Mouse (Mus musculus) embryonic facial prominence, embryonic 14.5 days (tissue): Measurements from ENCODE around the gene Spred1. TPM values are rescaled to one million over a fixed set of nuclear protein-coding genes. Genes with fewer than 3 reads are reported as not detected.

Source experiments
- ATAC-seq: fragments of 200-750 bp; cut with Nextera tagmentation; 2 replicates; pipeline ENCODE4 v1.8.0; 2017; ENCODE audit warnings: low read depth, moderate number of reproducible peaks, moderate TSS enrichment
- DNase-seq: peaks from one replicate; pipeline ENCODE4 v3.0.0-alpha.2; 2015; ENCODE audit warnings: low spot score
- H3K27ac ChIP-seq: fragments of 300-500 bp; sonication (generic); replicated peaks from 2 replicates; pipeline ENCODE4 v1.5.1; 2014; ENCODE audit warnings: low read depth, mild to moderate bottlenecking, low read length, moderate library complexity
- H3K27me3 ChIP-seq: fragments of 300-500 bp; sonication (generic); replicated peaks from 2 replicates; pipeline ENCODE4 v1.6.1; 2014; ENCODE audit warnings: low read length; ENCODE audit not compliant: control insufficient read depth, insufficient read depth
- H3K36me3 ChIP-seq: fragments of 300-500 bp; sonication (generic); 2 replicates; pipeline ENCODE4 v1.6.1; 2014; ENCODE audit warnings: low read length, mixed read lengths; ENCODE audit not compliant: control insufficient read depth, insufficient read depth
- H3K4me1 ChIP-seq: fragments of 300-500 bp; sonication (generic); 2 replicates; pipeline ENCODE4 v1.6.1; 2014; ENCODE audit warnings: antibody characterized with exemption, low read length; ENCODE audit not compliant: control insufficient read depth, insufficient read depth
- H3K4me2 ChIP-seq: fragments of 300-500 bp; sonication (generic); 2 replicates; pipeline ENCODE4 v1.6.1; 2014; ENCODE audit warnings: low read depth, mild to moderate bottlenecking, low read length, moderate library complexity, mixed read lengths
- H3K4me3 ChIP-seq: fragments of 300-500 bp; sonication (generic); 2 replicates; pipeline ENCODE4 v1.5.1; 2014; ENCODE audit warnings: low read depth, mild to moderate bottlenecking, low read length
- H3K9ac ChIP-seq: fragments of 300-500 bp; sonication (generic); 2 replicates; pipeline ENCODE4 v1.6.1; 2014; ENCODE audit warnings: low read depth, mild to moderate bottlenecking, low read length, moderate library complexity, mixed read lengths
- H3K9me3 ChIP-seq: fragments of 300-500 bp; sonication (generic); 2 replicates; pipeline ENCODE4 v1.6.1; 2016; ENCODE audit warnings: low read length; ENCODE audit not compliant: control insufficient read depth
- WGBS: fragments of 180-500 bp; shearing (Covaris S2); extraction: QIAGEN DNeasy Blood & Tissue Kit; methylation state at CpG from one replicate; pipeline ENCODE4 v1.1.7; 2014; 5-methylcytosine and 5-hydroxymethylcytosine counted together
- polyA plus RNA-seq: library from polyadenylated mRNA; unstranded; fragments of >200 nt; fragmentation: Nextera tagmentation; extraction: Ambion mirVana; gene quantifications from 2 replicates; pipeline ENCODE4 v1.2.1, GENCODE M21; 2014

Gene Spred1
- polyA plus RNA-seq, 1 experiment from 2014 or later, result 27.5 TPM

- ATAC-seq (no peak), DNase-seq (no peak)
- Histone ChIP-seq H3K4me3 (no peak overlapping the region), H3K9me3 (no peaks in the 10 kb centered on the region), H3K36me3 (no peaks in the 10 kb centered on the region), H3K27me3 (no peaks in the 10 kb centered on the region), H3K9ac (no peak overlapping the region), H3K4me1 (peaks cover 18% of the 10 kb centered on the region), H3K4me2 (no peak overlapping the region), H3K27ac (no peak overlapping the region)
- WGBS, result 67% methylated on average over 3 of the region's 3 CpGs
Measured at GRCm38 (mm10) chr2:117204534-117204933, 83.4 kb downstream of the Spred1 start.

DNA sequence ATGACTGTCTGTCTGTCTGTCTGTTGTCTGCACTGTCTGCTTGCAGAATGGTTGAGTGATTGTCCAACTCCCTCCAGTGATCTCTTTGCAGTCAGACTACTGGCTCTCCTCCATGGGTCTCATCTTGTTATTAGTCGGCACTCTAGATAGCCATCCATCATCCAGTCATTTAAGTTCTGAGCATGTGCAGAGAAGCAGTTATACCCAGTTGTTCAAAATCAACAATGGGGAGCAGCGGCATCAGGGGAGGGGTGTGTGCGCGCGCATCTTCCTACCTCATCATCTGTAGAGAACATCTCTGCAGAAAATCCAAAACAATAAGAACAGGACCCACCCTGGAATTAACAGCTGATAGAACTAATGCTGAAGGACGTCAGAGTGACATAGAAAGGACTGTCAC is 83.9 kb downstream of the Spred1 start:
- Histone ChIP-seq H3K27me3 (no peaks in the 10 kb centered on the region), H3K9me3 (no peaks in the 10 kb centered on the region), H3K4me3 (no peak overlapping the region), H3K36me3 (no peaks in the 10 kb centered on the region), H3K4me1 (peaks cover 16% of the 10 kb centered on the region), H3K27ac (no peak overlapping the region), H3K4me2 (no peak overlapping the region), H3K9ac (no peak overlapping the region)
- no peak for DNase-seq
- 89% methylated on average over 6 of the region's 6 CpGs for WGBS
- no peak for ATAC-seq

GRCm38 (mm10) chr2:117210416-117211085 is 89.4 kb downstream of the Spred1 start:
- H3K27ac ChIP-seq, result peak overlapping the region; percentile 52; the same call in 1 of the 2 replicates
- H3K4me3 ChIP-seq, result 0 out of 2 replicates have a peak overlapping the region, but pooled peaks have one; percentile 6
- H3K4me1 ChIP-seq, result peaks cover 22% of the 10 kb centered on the region
- WGBS, result 6% methylated on average over 6 of the region's 6 CpGs
- no peak overlapping the region for H3K9ac ChIP-seq
- no peaks in the 10 kb centered on the region for H3K27me3 ChIP-seq
- no peaks in the 10 kb centered on the region for H3K9me3 ChIP-seq
- ATAC-seq (peak; percentile 98), DNase-seq (peak; percentile 94)
- H3K4me2 ChIP-seq, result peak overlapping the region; percentile 48
- no peaks in the 10 kb centered on the region for H3K36me3 ChIP-seq

GRCm38 (mm10) chr2:117216152-117216551 is 95.0 kb downstream of the Spred1 start:
- Histone ChIP-seq H3K9ac (no peak overlapping the region), H3K36me3 (no peaks in the 10 kb centered on the region), H3K4me3 (no peak overlapping the region), H3K9me3 (no peaks in the 10 kb centered on the region), H3K4me1 (peaks cover 10% of the 10 kb centered on the region; the same call in 1 of the 2 replicates), H3K4me2 (no peak overlapping the region), H3K27me3 (no peaks in the 10 kb centered on the region), H3K27ac (no peak overlapping the region)
- no peak for ATAC-seq
- DNase-seq, result no peak
- 65% methylated on average over 2 of the region's 2 CpGs for WGBS

DNA sequence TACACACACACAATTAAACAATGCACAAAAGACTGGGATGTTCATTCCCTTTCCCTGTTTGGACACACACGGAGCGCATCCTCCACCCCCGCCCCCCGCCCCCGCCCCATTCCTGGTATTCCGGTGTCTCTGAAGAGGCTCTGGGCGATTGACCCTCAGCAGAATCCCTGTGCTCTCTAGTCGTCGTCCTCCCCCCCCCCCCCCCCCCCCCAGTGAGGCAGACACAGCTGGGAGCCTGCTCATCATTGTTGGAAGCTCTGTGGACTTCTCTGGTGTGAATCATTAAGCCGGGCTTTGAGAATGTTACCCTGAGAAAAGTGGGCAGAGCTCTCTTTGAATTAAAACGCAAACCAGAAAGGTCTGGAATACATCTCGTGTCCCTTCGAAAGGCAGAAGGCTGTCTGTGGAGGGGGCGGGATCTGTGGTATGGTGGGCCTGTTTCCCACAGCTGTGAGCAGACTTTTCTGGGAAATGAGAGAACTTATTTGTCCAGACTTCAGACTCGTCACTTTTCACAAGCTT is 96.6 kb downstream of the Spred1 start:
- H3K36me3 ChIP-seq, result no peaks in the 10 kb centered on the region
- H3K4me3 ChIP-seq, result no peak overlapping the region
- no peaks in the 10 kb centered on the region; the same call in 1 of the 2 replicates for H3K27me3 ChIP-seq
- WGBS, result 12% methylated on average over 12 of the region's 15 CpGs
- peak overlapping the region; percentile 40 for H3K4me2 ChIP-seq
- H3K4me1 ChIP-seq, result peaks cover 10% of the 10 kb centered on the region; the same call in 1 of the 2 replicates
- no peaks in the 10 kb centered on the region for H3K9me3 ChIP-seq
- ATAC-seq (peak; percentile 84), DNase-seq (peak; percentile 88)
- no peak overlapping the region for H3K9ac ChIP-seq
- peak overlapping the region; percentile 81 for H3K27ac ChIP-seq

- Histone ChIP-seq H3K9me3 (no peaks in the 10 kb centered on the region), H3K4me1 (peaks cover 9% of the 10 kb centered on the region; the same call in 1 of the 2 replicates), H3K4me2 (no peak overlapping the region), H3K9ac (no peak overlapping the region), H3K27me3 (no peaks in the 10 kb centered on the region; the same call in 1 of the 2 replicates), H3K4me3 (no peak overlapping the region), H3K27ac (no peak overlapping the region), H3K36me3 (no peaks in the 10 kb centered on the region)
- ATAC-seq, result no peak
- WGBS, result 92% methylated on average over 4 of the region's 4 CpGs
- no peak for DNase-seq
Measured at GRCm38 (mm10) chr2:117219536-117219935, 98.4 kb downstream of the Spred1 start.

- WGBS, result 44% methylated on average over 9 of the region's 9 CpGs
- peak overlapping the region; percentile 63 for H3K27ac ChIP-seq
- no peaks in the 10 kb centered on the region; the same call in 1 of the 2 replicates for H3K27me3 ChIP-seq
- no peak overlapping the region for H3K4me2 ChIP-seq
- H3K9me3 ChIP-seq, result no peaks in the 10 kb centered on the region
- no peak for ATAC-seq
- H3K4me1 ChIP-seq, result no peaks in the 10 kb centered on the region
- peak; percentile 57 for DNase-seq
- H3K9ac ChIP-seq, result no peak overlapping the region
- H3K4me3 ChIP-seq, result no peak overlapping the region
- no peaks in the 10 kb centered on the region for H3K36me3 ChIP-seq
Measured at GRCm38 (mm10) chr2:117222651-117223050, 101.5 kb downstream of the Spred1 start.

- ATAC-seq, result no peak
Measured at GRCm38 (mm10) chr2:117228601-117229125, 107.5 kb downstream of the Spred1 start.

More at GRCm38 (mm10) chr2:117228601-117229125, 107.5 kb downstream of the Spred1 start:
- DNase-seq, result peak; percentile 26
- Histone ChIP-seq H3K9me3 (no peaks in the 10 kb centered on the region), H3K27ac (no peak overlapping the region), H3K4me3 (no peak overlapping the region), H3K27me3 (peaks cover 4% of the 10 kb centered on the region), H3K4me1 (no peaks in the 10 kb centered on the region), H3K9ac (no peak overlapping the region), H3K36me3 (no peaks in the 10 kb centered on the region), H3K4me2 (no peak overlapping the region)
- WGBS, result 44% methylated on average over 11 of the region's 11 CpGs
